Mouse (Mus musculus) myocyte (in vitro differentiated cells): ENCODE data around the gene Ceacam9.

Experiments
- CEBPB ChIP-seq: IDR thresholded peaks from 2 replicates; pipeline ENCODE4 v1.6.1; 2011; ENCODE audit warnings: mild to moderate bottlenecking, moderate library complexity; ENCODE audit not compliant: poor library complexity, insufficient read depth, severe bottlenecking
- E2F4 ChIP-seq: IDR thresholded peaks from one replicate; pipeline ENCODE4 v1.6.1; 2011; ENCODE audit warnings: mild to moderate bottlenecking, control low read depth, moderate library complexity; ENCODE audit not compliant: insufficient read depth
- MAX ChIP-seq: IDR thresholded peaks from one replicate; pipeline ENCODE4 v1.6.1; 2011; ENCODE audit warnings: low read depth, mild to moderate bottlenecking, control low read depth
- MYOG ChIP-seq, 3 experiments: IDR thresholded peaks; one replicate each; pipeline ENCODE4 v1.6.1; 2011; ENCODE audit warnings: control low read depth in 2 of 3, low read depth in 2 of 3, mild to moderate bottlenecking in 2 of 3; ENCODE audit not compliant: insufficient read length in 2 of 3, control insufficient read depth in 1 of 3, insufficient read depth in 1 of 3
- POLR2A ChIP-seq: IDR thresholded peaks from one replicate; pipeline ENCODE4 v1.6.1; 2011; ENCODE audit warnings: low read depth, mild to moderate bottlenecking, control low read depth, moderate library complexity; ENCODE audit not compliant: insufficient read length
- TCF12 ChIP-seq: IDR thresholded peaks from one replicate; pipeline ENCODE4 v1.6.1; 2011; ENCODE audit warnings: mild to moderate bottlenecking, control low read depth; ENCODE audit not compliant: poor library complexity, insufficient read depth, severe bottlenecking
- USF1 ChIP-seq: IDR thresholded peaks from one replicate; pipeline ENCODE4 v1.6.1; 2011; ENCODE audit warnings: low read depth, mild to moderate bottlenecking, control low read depth, moderate library complexity

GRCm38 (mm10) chr7:16706385-16706784 is 15.3 kb upstream of the Ceacam9 start:
- TF ChIP-seq CEBPB (no peak), USF1 (no peak), TCF12 (no peak), E2F4 (no peak), POLR2A (no peak), MAX (no peak), MYOG (IDR thresholded peaks at IDR 0.05; ENCODE audit: control insufficient read depth in 1 of 3, insufficient read depth in 1 of 3, insufficient read length in 2 of 3, low read depth in 2 of 3) (no peak)
